Mouse (Mus musculus) thymus, adult 2 months (tissue): ENCODE data around the gene Chd9. TPM values are rescaled to one million over a fixed set of nuclear protein-coding genes. Genes with fewer than 3 reads are reported as not detected.

Experiments
- DNase-seq: peaks from one replicate; pipeline ENCODE4 v3.0.0; 2021
- H3K27ac ChIP-seq: fragments of 200-500 bp; 2 replicates; pipeline ENCODE4 v1.5.1; 2012; ENCODE audit warnings: low read length, control low read depth; ENCODE audit not compliant: control insufficient read depth, insufficient read depth
- H3K27me3 ChIP-seq: fragments of 200-500 bp; 2 replicates; pipeline ENCODE4 v1.6.1; 2012; ENCODE audit warnings: mild to moderate bottlenecking, low read length, moderate library complexity, mixed read lengths; ENCODE audit not compliant: control insufficient read depth, insufficient read depth
- H3K36me3 ChIP-seq: fragments of 200-500 bp; 2 replicates; pipeline ENCODE4 v1.6.1; 2012; ENCODE audit warnings: mild to moderate bottlenecking, low read length, moderate library complexity; ENCODE audit not compliant: control insufficient read depth, insufficient read depth
- H3K4me1 ChIP-seq: fragments of 200-500 bp; replicated peaks from 2 replicates; pipeline ENCODE4 v1.6.1; 2012; ENCODE audit warnings: low read length; ENCODE audit not compliant: control insufficient read depth, insufficient read depth
- H3K4me3 ChIP-seq: fragments of 200-500 bp; 2 replicates; pipeline ENCODE4 v1.5.1; 2012; ENCODE audit warnings: mild to moderate bottlenecking, low read length, control low read depth, moderate library complexity; ENCODE audit not compliant: control insufficient read depth, insufficient read depth
- CTCF ChIP-seq: fragments of 200-500 bp; IDR thresholded peaks from 2 replicates; pipeline ENCODE4 v1.5.1; 2012; ENCODE audit warnings: mild to moderate bottlenecking, control low read depth, low read length, moderate library complexity, borderline replicate concordance; ENCODE audit not compliant: control insufficient read depth, poor library complexity, insufficient read depth; ENCODE audit errors: extremely low read depth
- POLR2A ChIP-seq: fragments of 200-500 bp; IDR thresholded peaks from 2 replicates; pipeline ENCODE4 v1.6.1; 2012; ENCODE audit warnings: mild to moderate bottlenecking, low read length, control low read depth, moderate library complexity; ENCODE audit not compliant: control insufficient read depth, poor library complexity, insufficient read depth; ENCODE audit errors: extremely low read depth
- WGBS: fragments of 180-500 bp; shearing (Covaris S2); methylation state at CpG from one replicate; pipeline ENCODE4 v1.1.7; 2018; 5-methylcytosine and 5-hydroxymethylcytosine counted together
- polyA plus RNA-seq: library from polyadenylated mRNA; depleted of rRNA; stranded (reverse); fragments of >200 nt; gene quantifications from 2 replicates; pipeline ENCODE4 v1.2.3, GENCODE M21; 2012; rRNA removed

Chd9 gene
- polyA plus RNA-seq, 1 experiment = 127 TPM

DNA sequence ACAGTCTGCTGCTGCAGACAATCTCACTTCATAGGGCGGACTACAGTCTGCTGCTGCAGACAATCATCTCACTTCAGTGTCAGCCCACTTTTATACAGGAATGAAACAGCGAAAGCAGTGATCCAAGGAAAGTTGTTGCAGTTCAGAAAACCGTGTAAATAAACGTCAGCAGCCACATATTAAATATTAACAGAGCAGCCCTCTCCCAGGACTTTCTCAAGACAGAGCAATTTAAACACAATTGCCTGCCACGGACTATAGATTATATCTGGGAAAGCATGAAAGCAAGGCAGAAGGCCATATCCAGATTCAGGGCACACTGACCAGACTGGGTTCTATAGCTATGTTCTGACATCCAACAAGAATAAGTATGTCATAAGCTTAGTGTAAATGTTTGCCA, 266.0 kb downstream of the Chd9 start:
- Histone ChIP-seq H3K36me3 (peaks cover 86% of the 10 kb centered on the region), H3K27me3 (no peaks in the 10 kb centered on the region), H3K4me3 (no peak overlapping the region), H3K27ac (no peak overlapping the region), H3K4me1 (no peaks in the 10 kb centered on the region)
- WGBS = 97% methylated on average over 5 of the region's 5 CpGs
- no peak for TF ChIP-seq POLR2A
- TF ChIP-seq CTCF = no peak
- no peak for DNase-seq

DNA sequence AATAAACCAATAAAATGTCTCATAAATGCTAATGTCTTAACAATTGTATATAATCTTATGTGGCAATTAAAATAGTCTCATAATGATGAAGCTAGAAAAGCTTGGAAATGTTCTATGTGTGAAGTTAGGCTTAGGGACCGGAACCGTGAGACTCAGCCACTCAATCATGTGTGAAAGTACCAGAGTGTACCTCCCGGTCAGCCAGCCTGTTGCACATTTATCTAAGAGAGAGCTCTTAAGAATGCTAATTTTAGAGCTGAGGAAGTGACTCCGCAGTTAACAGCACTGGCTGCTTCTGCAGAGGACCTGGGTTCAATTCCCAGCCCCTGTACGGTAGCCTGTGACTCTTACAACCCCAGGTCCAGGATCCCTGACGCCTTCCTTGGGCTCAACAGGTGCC, 270.0 kb downstream of the Chd9 start:
- Histone ChIP-seq H3K27me3 (no peaks in the 10 kb centered on the region), H3K36me3 (peaks cover 79% of the 10 kb centered on the region), H3K4me3 (no peak overlapping the region), H3K4me1 (no peaks in the 10 kb centered on the region), H3K27ac (no peak overlapping the region)
- DNase-seq = no peak
- TF ChIP-seq CTCF = no peak
- 98% methylated on average over 6 of the region's 6 CpGs for WGBS

Other genes starting within 250 kb of the Chd9 start
- gene Gm19935, start 11.0 kb upstream of the Chd9 start, polyA plus RNA-seq = 0.27 and 0.34 TPM in 2 replicates
- 51.6 and 52.9 TPM in 2 replicates for gene Rbl2, start 241.7 kb downstream of the Chd9 start, polyA plus RNA-seq